Mouse (Mus musculus): ENCODE results near the gene Rcl1. TPM values are rescaled to one million over a fixed set of nuclear protein-coding genes. Genes with fewer than 3 reads are reported as not detected.

Rcl1 gene
- polyA plus RNA-seq, 1 experiment from 2014 or later, result 26.0 TPM

DNA sequence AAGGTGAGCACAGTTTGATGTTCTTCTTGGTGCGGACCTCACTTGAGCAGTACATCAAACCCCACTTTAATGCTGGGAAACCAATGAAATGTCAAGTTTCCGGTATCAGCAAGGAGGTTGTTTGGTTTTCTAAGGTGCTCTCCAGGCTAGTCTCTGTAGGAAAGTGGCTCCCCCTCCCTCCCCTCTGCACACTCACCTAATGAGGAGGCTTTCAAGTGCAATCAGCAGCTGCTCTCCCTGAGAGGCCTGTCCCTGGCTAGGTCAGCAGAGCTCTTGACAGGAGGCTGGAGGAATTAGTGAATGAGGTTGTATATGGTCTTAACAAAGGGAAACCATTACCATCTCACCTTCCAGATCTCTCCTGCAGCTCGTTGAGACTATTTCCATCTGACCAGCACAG lies 54.4 kb downstream of the Rcl1 start:
- Histone ChIP-seq H3K27ac (replicated peaks) (no peak overlapping the region), H3K9me3 (ENCODE audit: control insufficient read depth, low read length) (no peaks in the 10 kb centered on the region), H3K27me3 (ENCODE audit: control insufficient read depth, insufficient read depth, low read length) (no peaks in the 10 kb centered on the region), H3K4me1 (replicated peaks; ENCODE audit: control insufficient read depth, insufficient read depth) (no peaks in the 10 kb centered on the region), H3K4me3 (ENCODE audit: low read depth, low read length) (no peak overlapping the region), H3K4me2 (replicated peaks; ENCODE audit: low read depth) (no peak overlapping the region), H3K36me3 (ENCODE audit: control insufficient read depth, insufficient read depth, low read length) (no peaks in the 10 kb centered on the region), H3K9ac (ENCODE audit: low read length) (no peak overlapping the region)
- 54% methylated on average over 3 of the region's 3 CpGs for WGBS
- DNase-seq (ENCODE audit: low spot score) (no peak), ATAC-seq (ENCODE audit: low FRiP score, low TSS enrichment) (no peak)
- no peak for TF ChIP-seq EP300 (optimal IDR thresholded peaks at IDR 0.05)
- TF ChIP-seq CTCF (IDR thresholded peaks at IDR 0.05; ENCODE audit: low read depth), result no peak

DNA sequence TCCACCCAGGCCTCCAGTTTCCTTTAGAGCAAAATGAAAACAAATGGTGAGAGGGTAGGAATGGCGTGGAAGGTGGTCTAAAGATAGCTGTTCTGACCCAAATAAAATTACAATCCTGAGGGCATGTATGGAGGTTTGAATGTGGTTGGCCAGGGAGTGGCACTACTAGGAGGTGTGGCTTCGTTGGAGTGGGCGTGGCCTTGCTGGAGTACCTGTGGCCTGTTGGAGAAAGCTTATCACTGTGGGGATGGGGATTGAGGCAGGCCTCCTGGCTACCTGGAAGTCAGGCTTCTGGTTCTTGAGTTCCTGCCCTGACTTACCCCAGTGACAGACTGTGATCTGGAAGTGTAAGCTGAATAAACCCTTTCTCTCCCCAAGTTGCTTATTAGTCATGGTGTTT lies 55.2 kb downstream of the Rcl1 start:
- ATAC-seq (ENCODE audit: low FRiP score, low TSS enrichment), result peak; percentile 47; the same call in 1 of the 2 replicates
- Histone ChIP-seq H3K27me3 (ENCODE audit: control insufficient read depth, insufficient read depth, low read length) (no peaks in the 10 kb centered on the region), H3K4me3 (ENCODE audit: low read depth, low read length) (no peak overlapping the region), H3K9ac (ENCODE audit: low read length) (no peak overlapping the region), H3K9me3 (ENCODE audit: control insufficient read depth, low read length) (no peaks in the 10 kb centered on the region), H3K4me1 (replicated peaks; ENCODE audit: control insufficient read depth, insufficient read depth) (no peaks in the 10 kb centered on the region), H3K36me3 (ENCODE audit: control insufficient read depth, insufficient read depth, low read length) (no peaks in the 10 kb centered on the region), H3K27ac (replicated peaks) (no peak overlapping the region), H3K4me2 (replicated peaks; ENCODE audit: low read depth) (no peak overlapping the region)
- peak; percentile 49 for DNase-seq (ENCODE audit: low spot score)
- 51% methylated on average over 3 of the region's 3 CpGs for WGBS
- no peak for TF ChIP-seq EP300 (optimal IDR thresholded peaks at IDR 0.05)
- no peak for TF ChIP-seq CTCF (IDR thresholded peaks at IDR 0.05; ENCODE audit: low read depth)

- Histone ChIP-seq H3K27ac (replicated peaks) (no peak overlapping the region), H3K36me3 (ENCODE audit: control insufficient read depth, insufficient read depth, low read length) (no peaks in the 10 kb centered on the region), H3K4me3 (ENCODE audit: low read depth, low read length) (no peak overlapping the region), H3K4me1 (replicated peaks; ENCODE audit: control insufficient read depth, insufficient read depth) (no peaks in the 10 kb centered on the region), H3K9me3 (ENCODE audit: control insufficient read depth, low read length) (no peaks in the 10 kb centered on the region), H3K9ac (ENCODE audit: low read length) (no peak overlapping the region), H3K27me3 (ENCODE audit: control insufficient read depth, insufficient read depth, low read length) (no peaks in the 10 kb centered on the region), H3K4me2 (replicated peaks; ENCODE audit: low read depth) (no peak overlapping the region)
- 95% methylated on average over 5 of the region's 5 CpGs for WGBS
- DNase-seq (ENCODE audit: low spot score) (no peak), ATAC-seq (ENCODE audit: low FRiP score, low TSS enrichment) (no peak)
- TF ChIP-seq EP300 (optimal IDR thresholded peaks at IDR 0.05) (no peak), CTCF (IDR thresholded peaks at IDR 0.05; ENCODE audit: low read depth) (no peak)
Measured at GRCm38 (mm10) chr19:29157678-29158466, 56.7 kb downstream of the Rcl1 start.

- no peak overlapping the region for H3K27ac ChIP-seq (replicated peaks)
- H3K9me3 ChIP-seq (ENCODE audit: control insufficient read depth, low read length), result no peaks in the 10 kb centered on the region
- ATAC-seq (ENCODE audit: low FRiP score, low TSS enrichment) (no peak), DNase-seq (ENCODE audit: low spot score) (no peak)
- no peak for TF ChIP-seq EP300 (optimal IDR thresholded peaks at IDR 0.05)
- TF ChIP-seq CTCF (IDR thresholded peaks at IDR 0.05; ENCODE audit: low read depth), result no peak
- no peaks in the 10 kb centered on the region for H3K4me1 ChIP-seq (replicated peaks; ENCODE audit: control insufficient read depth, insufficient read depth)
- no peak overlapping the region for H3K4me3 ChIP-seq (ENCODE audit: low read depth, low read length)
- no peak overlapping the region for H3K9ac ChIP-seq (ENCODE audit: low read length)
- no peaks in the 10 kb centered on the region for H3K27me3 ChIP-seq (ENCODE audit: control insufficient read depth, insufficient read depth, low read length)
- WGBS, result 66% methylated on average over 3 of the region's 3 CpGs
- no peaks in the 10 kb centered on the region for H3K36me3 ChIP-seq (ENCODE audit: control insufficient read depth, insufficient read depth, low read length)
- H3K4me2 ChIP-seq (replicated peaks; ENCODE audit: low read depth), result no peak overlapping the region
Measured at GRCm38 (mm10) chr19:29158486-29158885, 57.3 kb downstream of the Rcl1 start.

- no peak overlapping the region for H3K4me2 ChIP-seq (replicated peaks; ENCODE audit: low read depth)
- ATAC-seq (ENCODE audit: low FRiP score, low TSS enrichment) (no peak), DNase-seq (ENCODE audit: low spot score) (no peak)
- no peaks in the 10 kb centered on the region for H3K27me3 ChIP-seq (ENCODE audit: control insufficient read depth, insufficient read depth, low read length)
- H3K4me1 ChIP-seq (replicated peaks; ENCODE audit: control insufficient read depth, insufficient read depth), result no peaks in the 10 kb centered on the region
- 84% methylated on average over 4 of the region's 4 CpGs for WGBS
- H3K4me3 ChIP-seq (ENCODE audit: low read depth, low read length), result no peak overlapping the region
- H3K36me3 ChIP-seq (ENCODE audit: control insufficient read depth, insufficient read depth, low read length), result no peaks in the 10 kb centered on the region
- H3K9ac ChIP-seq (ENCODE audit: low read length), result no peak overlapping the region
- TF ChIP-seq EP300 (optimal IDR thresholded peaks at IDR 0.05) (no peak), CTCF (IDR thresholded peaks at IDR 0.05; ENCODE audit: low read depth) (no peak)
- no peak overlapping the region for H3K27ac ChIP-seq (replicated peaks)
- no peaks in the 10 kb centered on the region for H3K9me3 ChIP-seq (ENCODE audit: control insufficient read depth, low read length)
Measured at GRCm38 (mm10) chr19:29163817-29164527, 62.8 kb downstream of the Rcl1 start.
